12 mouse cellular contexts compared by ENCODE assay signal in genomic region chr10:13127335-13127734, GRCm38 (mm10). TPM values are rescaled to one million over a fixed set of nuclear protein-coding genes. Genes with fewer than 3 reads are reported as not detected.
DNase-seq lines count a peak whose midpoint lies in the region; ATAC-seq and TF ChIP-seq lines count a peak whose summit lies in the region.
"Had no signal": no experiment of that assay in that cellular context is flagged by ENCODE, and none has a peak within 500 bp of the region (broad histone marks: within the 10 kb centered on the region; RNA-seq: fewer than 3 reads in every experiment).

No protein-coding gene starts in this region.

- peak; percentile 41 for DNase-seq in embryo, embryonic 11 days
- no peak for DNase-seq in embryo, embryonic 9.5 days (ENCODE audit: extremely low spot score)
- DNase-seq in layer of hippocampus, adult 9-10 months (ENCODE audit: low spot score) = peak; percentile 7
- no peak for DNase-seq in layer of hippocampus, adult 8-10 months (ENCODE audit: low spot score in 2 of 2)
- DNase-seq in kidney, postnatal 4 days = peak; percentile 57 to 66
- DNase-seq in left cerebral cortex, adult 8-10 months (ENCODE audit: low spot score in 2 of 2) = no peak

- H3K36me3 ChIP-seq in ES-Bruce4 (ENCODE audit: control insufficient read depth, insufficient read depth, low read length, poor library complexity, severe bottlenecking) = no peaks in the 10 kb centered on the region
- H3K36me3 ChIP-seq: G1E had no signal

- peak; percentile 68 for TF ChIP-seq CTCF in ES-Bruce4 (IDR thresholded peaks at IDR 0.05; ENCODE audit: low read depth, low read length)

- peaks cover 2% of the 10 kb centered on the region; the same call in 1 of the 2 replicates for H3K27me3 ChIP-seq in ES-Bruce4 (ENCODE audit: control insufficient read depth, insufficient read depth, low read length, poor library complexity, severe bottlenecking)

- no peak overlapping the region for H3K9ac ChIP-seq in ES-Bruce4 (ENCODE audit: low read depth, poor library complexity, severe bottlenecking)

- ATAC-seq in inflammation-experienced regulatory T-cells, adult 6 months = no peak

- H3K27ac ChIP-seq in ES-Bruce4 (ENCODE audit: insufficient read depth, low read length) = no peak overlapping the region

- peak overlapping the region; percentile 11; the same call in 1 of the 2 replicates for H3K4me3 ChIP-seq in ES-Bruce4 (ENCODE audit: low read depth, low read length)

- H3K9me3 ChIP-seq in ES-Bruce4 (replicated peaks; ENCODE audit: control insufficient read depth, insufficient read depth, low read length, poor library complexity, severe bottlenecking) = no peaks in the 10 kb centered on the region
- H3K9me3 ChIP-seq: G1E had no signal

- no peak for TF ChIP-seq EP300 in ES-Bruce4 (IDR thresholded peaks at IDR 0.05; ENCODE audit: insufficient read depth, low read depth, low read length)

- no peak for TF ChIP-seq POLR2A in ES-Bruce4 (IDR thresholded peaks at IDR 0.05; ENCODE audit: insufficient read depth, low read length)

- peaks cover 1% of the 10 kb centered on the region for H3K4me1 ChIP-seq in ES-Bruce4 (ENCODE audit: control insufficient read depth, insufficient read depth, low read length)

RNA-seq across cellular contexts. Expression of gene Zc2hc1b, which starts 50.5 kb away (rescaled TPM):
- not detected for total RNA-seq in layer of hippocampus, adult 8-10 months (2022)
- not detected in 2 replicates for polyA plus RNA-seq in ES-Bruce4 (2011; ENCODE audit: insufficient read depth, insufficient read length, low read depth, missing spikeins)
- not detected for polyA plus RNA-seq in inflammation-experienced regulatory T-cells, adult 6 months (2017; shearing (Covaris generic))
- not detected for total RNA-seq in left cerebral cortex, adult 8-10 months (2022)
- total RNA-seq: G1E; left cerebral cortex, postnatal 14 days had no signal
- polyA plus RNA-seq: G1E; gonadal fat pad, adult 2 months; spleen, adult 2 months had no signal

Comparison
In these comparisons a context has a peak if more than half of its experiments do, and no peak if none do; other contexts are left out.
1. DNase-seq: peak in embryo, embryonic 11 days (single experiment), layer of hippocampus, adult 9-10 months (single experiment) and kidney, postnatal 4 days (2 of 2); none in embryo, embryonic 9.5 days (single experiment), layer of hippocampus, adult 8-10 months (0 of 2) and left cerebral cortex, adult 8-10 months (0 of 2).